14 mouse cellular contexts compared by ENCODE assay signal in the genomic region with DNA sequence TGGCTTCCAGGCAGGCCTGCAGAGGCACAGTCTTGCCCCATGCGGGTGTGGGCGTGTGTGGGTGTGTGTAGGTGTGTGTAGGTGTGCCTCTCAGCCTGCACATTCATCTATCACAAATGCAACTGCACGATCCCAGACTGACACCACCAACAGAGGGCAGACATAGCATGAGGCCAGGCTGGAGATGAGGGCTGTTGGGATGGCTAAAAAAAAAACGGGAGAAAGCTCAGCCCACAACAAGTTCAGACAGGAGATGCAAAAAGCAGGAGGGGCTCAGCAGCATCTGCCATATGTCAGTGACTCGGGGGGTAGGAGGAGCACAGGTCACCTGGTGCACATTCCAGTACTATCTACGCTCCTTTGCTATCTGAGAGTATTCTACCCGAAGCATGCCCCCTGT. TPM values are rescaled to one million over a fixed set of nuclear protein-coding genes. Genes with fewer than 3 reads are reported as not detected.
DNase-seq lines count a peak whose midpoint lies in the region; ATAC-seq and TF ChIP-seq lines count a peak whose summit lies in the region.
"Had no signal": no experiment of that assay in that cellular context is flagged by ENCODE, and none has a peak within 500 bp of the region (broad histone marks: within the 10 kb centered on the region; RNA-seq: fewer than 3 reads in every experiment).

No protein-coding gene starts in this region.

- ATAC-seq in frontal cortex, adult (ENCODE audit: low TSS enrichment), result peak; percentile 66; the same call in 1 of the 2 replicates
- ATAC-seq in intestine, embryonic 15.5 days, result peak; percentile 31; the same call in 1 of the 2 replicates
- no peak for ATAC-seq in intestine, embryonic 16.5 days
- no peak for ATAC-seq in midbrain, postnatal 0 days (ENCODE audit: low FRiP score)
- ATAC-seq in midbrain, embryonic 13.5 days, result no peak
- ATAC-seq in stomach, embryonic 16.5 days (ENCODE audit: insufficient read depth, low FRiP score), result peak; percentile 73
- ATAC-seq in midbrain, embryonic 15.5 days (replicated peaks), result no peak

- H3K9ac ChIP-seq in intestine, embryonic 15.5 days, result no peak overlapping the region
- no peak overlapping the region for H3K9ac ChIP-seq in intestine, embryonic 16.5 days (ENCODE audit: low read depth, low read length)
- no peak overlapping the region for H3K9ac ChIP-seq in midbrain, postnatal 0 days (replicated peaks; ENCODE audit: low read length, poor library complexity, severe bottlenecking)
- H3K9ac ChIP-seq in midbrain, embryonic 13.5 days (replicated peaks), result no peak overlapping the region
- H3K9ac ChIP-seq in stomach, embryonic 16.5 days (ENCODE audit: low read length), result no peak overlapping the region
- no peak overlapping the region for H3K9ac ChIP-seq in midbrain, embryonic 15.5 days
- H3K9ac ChIP-seq: hindbrain, embryonic 14.5 days; liver, embryonic 13.5 days; neural tube, embryonic 12.5 days had no signal

- no peak overlapping the region for H3K4me3 ChIP-seq in intestine, embryonic 15.5 days (replicated peaks)
- no peak overlapping the region for H3K4me3 ChIP-seq in intestine, embryonic 16.5 days (ENCODE audit: low read length)
- H3K4me3 ChIP-seq in midbrain, postnatal 0 days (ENCODE audit: low read depth, low read length), result no peak overlapping the region
- H3K4me3 ChIP-seq in midbrain, embryonic 13.5 days (replicated peaks), result no peak overlapping the region
- H3K4me3 ChIP-seq in stomach, embryonic 16.5 days (replicated peaks; ENCODE audit: low read length), result no peak overlapping the region
- H3K4me3 ChIP-seq in midbrain, embryonic 15.5 days, result no peak overlapping the region
- H3K4me3 ChIP-seq: liver, embryonic 13.5 days; megakaryocyte, embryonic 14.5 days; neural tube, embryonic 12.5 days had no signal

- no peak overlapping the region for H3K27ac ChIP-seq in intestine, embryonic 15.5 days
- no peak overlapping the region for H3K27ac ChIP-seq in intestine, embryonic 16.5 days (ENCODE audit: low read length)
- H3K27ac ChIP-seq in midbrain, postnatal 0 days (ENCODE audit: low read depth, low read length), result no peak overlapping the region
- H3K27ac ChIP-seq in midbrain, embryonic 13.5 days, result no peak overlapping the region
- H3K27ac ChIP-seq in stomach, embryonic 16.5 days (ENCODE audit: low read length), result 0 out of 2 replicates have a peak overlapping the region, but pooled peaks have one; percentile 28
- H3K27ac ChIP-seq in midbrain, embryonic 15.5 days, result no peak overlapping the region
- H3K27ac ChIP-seq: hindbrain, embryonic 14.5 days; liver, embryonic 13.5 days; neural tube, embryonic 12.5 days had no signal

- DNase-seq in frontal cortex, postnatal 10 days (ENCODE audit: low spot score in 2 of 2), result no peak
- DNase-seq in midbrain, postnatal 0 days (ENCODE audit: low spot score), result no peak
- DNase-seq: adrenal gland, adult 8-10 months; kidney, postnatal 25 days; liver, embryonic 13.5 days had no signal

- WGBS in intestine, embryonic 15.5 days, result 40% methylated on average over 7 of the region's 7 CpGs
- 40% methylated on average over 7 of the region's 7 CpGs for WGBS in intestine, embryonic 16.5 days
- 74% methylated on average over 7 of the region's 7 CpGs for WGBS in midbrain, postnatal 0 days
- WGBS in midbrain, embryonic 13.5 days, result 70% methylated on average over 7 of the region's 7 CpGs
- WGBS in stomach, embryonic 16.5 days, result 41% methylated on average over 7 of the region's 7 CpGs
- WGBS in midbrain, embryonic 15.5 days, result 70% methylated on average over 7 of the region's 7 CpGs

- no peaks in the 10 kb centered on the region for H3K27me3 ChIP-seq in intestine, embryonic 15.5 days (replicated peaks)
- H3K27me3 ChIP-seq in intestine, embryonic 16.5 days (replicated peaks; ENCODE audit: control insufficient read depth, insufficient read depth, low read length), result no peaks in the 10 kb centered on the region
- no peaks in the 10 kb centered on the region for H3K27me3 ChIP-seq in midbrain, postnatal 0 days (ENCODE audit: insufficient read depth, low read length)
- H3K27me3 ChIP-seq in midbrain, embryonic 13.5 days, result no peaks in the 10 kb centered on the region
- no peaks in the 10 kb centered on the region for H3K27me3 ChIP-seq in stomach, embryonic 16.5 days (ENCODE audit: control insufficient read depth, insufficient read depth, low read length)
- H3K27me3 ChIP-seq in midbrain, embryonic 15.5 days (replicated peaks), result no peaks in the 10 kb centered on the region
- H3K27me3 ChIP-seq: neural tube, embryonic 12.5 days had no signal

- no peaks in the 10 kb centered on the region for H3K36me3 ChIP-seq in intestine, embryonic 15.5 days
- no peaks in the 10 kb centered on the region for H3K36me3 ChIP-seq in intestine, embryonic 16.5 days (ENCODE audit: control insufficient read depth, insufficient read depth, low read length)
- H3K36me3 ChIP-seq in midbrain, postnatal 0 days (ENCODE audit: insufficient read depth, low read length), result no peaks in the 10 kb centered on the region
- no peaks in the 10 kb centered on the region for H3K36me3 ChIP-seq in midbrain, embryonic 13.5 days
- H3K36me3 ChIP-seq in stomach, embryonic 16.5 days (ENCODE audit: control insufficient read depth, insufficient read depth, low read length), result no peaks in the 10 kb centered on the region
- no peaks in the 10 kb centered on the region for H3K36me3 ChIP-seq in midbrain, embryonic 15.5 days (replicated peaks)
- H3K36me3 ChIP-seq: liver, embryonic 13.5 days; neural tube, embryonic 12.5 days had no signal

- peak; percentile 23 for TF ChIP-seq CTCF in midbrain, postnatal 0 days (IDR thresholded peaks at IDR 0.05)

- no peaks in the 10 kb centered on the region for H3K9me3 ChIP-seq in intestine, embryonic 15.5 days
- H3K9me3 ChIP-seq in intestine, embryonic 16.5 days (ENCODE audit: control insufficient read depth, low read length), result no peaks in the 10 kb centered on the region
- H3K9me3 ChIP-seq in midbrain, postnatal 0 days (ENCODE audit: low read length), result no peaks in the 10 kb centered on the region
- H3K9me3 ChIP-seq in midbrain, embryonic 13.5 days, result no peaks in the 10 kb centered on the region
- H3K9me3 ChIP-seq in stomach, embryonic 16.5 days (replicated peaks; ENCODE audit: control insufficient read depth, low read length), result no peaks in the 10 kb centered on the region
- no peaks in the 10 kb centered on the region for H3K9me3 ChIP-seq in midbrain, embryonic 15.5 days
- H3K9me3 ChIP-seq: liver, embryonic 13.5 days; megakaryocyte, embryonic 14.5 days; neural tube, embryonic 12.5 days had no signal

- 0 out of 2 replicates have a peak, but pooled peaks cover 6% of the 10 kb centered on the region for H3K4me1 ChIP-seq in intestine, embryonic 15.5 days (replicated peaks)
- H3K4me1 ChIP-seq in intestine, embryonic 16.5 days (ENCODE audit: control insufficient read depth, insufficient read depth, low read length), result no peaks in the 10 kb centered on the region
- no peaks in the 10 kb centered on the region for H3K4me1 ChIP-seq in midbrain, postnatal 0 days (ENCODE audit: insufficient read depth, low read length)
- no peaks in the 10 kb centered on the region for H3K4me1 ChIP-seq in midbrain, embryonic 13.5 days (replicated peaks)
- no peaks in the 10 kb centered on the region for H3K4me1 ChIP-seq in stomach, embryonic 16.5 days (ENCODE audit: control insufficient read depth, insufficient read depth, low read length)
- no peaks in the 10 kb centered on the region for H3K4me1 ChIP-seq in midbrain, embryonic 15.5 days
- H3K4me1 ChIP-seq: liver, embryonic 13.5 days; megakaryocyte, embryonic 14.5 days; neural tube, embryonic 12.5 days had no signal

- no peak overlapping the region for H3K4me2 ChIP-seq in intestine, embryonic 15.5 days (replicated peaks)
- no peak overlapping the region for H3K4me2 ChIP-seq in intestine, embryonic 16.5 days (ENCODE audit: low read depth, low read length)
- H3K4me2 ChIP-seq in midbrain, postnatal 0 days (ENCODE audit: low read depth, low read length, poor library complexity, severe bottlenecking), result no peak overlapping the region
- no peak overlapping the region for H3K4me2 ChIP-seq in midbrain, embryonic 13.5 days (replicated peaks)
- H3K4me2 ChIP-seq in stomach, embryonic 16.5 days (ENCODE audit: low read depth, low read length), result no peak overlapping the region
- no peak overlapping the region for H3K4me2 ChIP-seq in midbrain, embryonic 15.5 days
- H3K4me2 ChIP-seq: hindbrain, embryonic 14.5 days; liver, embryonic 13.5 days; neural tube, embryonic 12.5 days had no signal

RNA-seq across cellular contexts. Expression of a gene that starts 16.8 kb away (rescaled TPM):
- polyA plus RNA-seq in intestine, embryonic 15.5 days (2015; fragmentation: Nextera tagmentation; extraction: Ambion mirVana), result 2.8 and 3.1 TPM in 2 replicates
- polyA plus RNA-seq in intestine, embryonic 16.5 days (2015; fragmentation: Nextera tagmentation; extraction: Ambion mirVana), result 3.5 and 4.1 TPM in 2 replicates
- 9.0 and 13.5 TPM in 2 replicates for total RNA-seq in midbrain, postnatal 0 days (2014; rRNA removed)
- polyA plus RNA-seq in midbrain, postnatal 0 days (2015; fragmentation: Nextera tagmentation; extraction: Ambion mirVana), result 4.9 and 5.8 TPM in 2 replicates
- polyA plus RNA-seq in midbrain, embryonic 13.5 days (2015; fragmentation: Nextera tagmentation; extraction: Ambion mirVana), result 1.7 and 1.9 TPM in 2 replicates
- 7.0 and 7.1 TPM in 2 replicates for polyA plus RNA-seq in stomach, embryonic 16.5 days (2015; fragmentation: Nextera tagmentation; extraction: Ambion mirVana)
- polyA plus RNA-seq in midbrain, embryonic 15.5 days (2015; fragmentation: Nextera tagmentation; extraction: Ambion mirVana), result 3.2 and 3.6 TPM in 2 replicates

RNA-seq across cellular contexts. Expression of a gene that starts 51.2 kb away (rescaled TPM):
- polyA plus RNA-seq in intestine, embryonic 15.5 days (2015; fragmentation: Nextera tagmentation; extraction: Ambion mirVana), result 7.3 and 9.6 TPM in 2 replicates
- polyA plus RNA-seq in intestine, embryonic 16.5 days (2015; fragmentation: Nextera tagmentation; extraction: Ambion mirVana), result 13.0 and 13.8 TPM in 2 replicates
- 3.9 and 5.3 TPM in 2 replicates for total RNA-seq in midbrain, postnatal 0 days (2014; rRNA removed)
- polyA plus RNA-seq in midbrain, postnatal 0 days (2015; fragmentation: Nextera tagmentation; extraction: Ambion mirVana), result 0.63 and 0.67 TPM in 2 replicates
- 0.72 and 0.73 TPM in 2 replicates for polyA plus RNA-seq in midbrain, embryonic 13.5 days (2015; fragmentation: Nextera tagmentation; extraction: Ambion mirVana)
- 8.1 and 8.5 TPM in 2 replicates for polyA plus RNA-seq in stomach, embryonic 16.5 days (2015; fragmentation: Nextera tagmentation; extraction: Ambion mirVana)
- 0.83 and 0.92 TPM in 2 replicates for polyA plus RNA-seq in midbrain, embryonic 15.5 days (2015; fragmentation: Nextera tagmentation; extraction: Ambion mirVana)

Comparison
In these comparisons a context has a peak if more than half of its experiments do, and no peak if none do; other contexts are left out.
1. ATAC-seq: peak in frontal cortex, adult (single experiment), intestine, embryonic 15.5 days (single experiment) and stomach, embryonic 16.5 days (single experiment); none in intestine, embryonic 16.5 days (single experiment), midbrain, postnatal 0 days (single experiment), midbrain, embryonic 13.5 days (single experiment) and midbrain, embryonic 15.5 days (single experiment).